Mouse (Mus musculus) limb, embryonic 13.5 days (tissue): ENCODE measurements around the gene Spire2. TPM values are rescaled to one million over a fixed set of nuclear protein-coding genes. Genes with fewer than 3 reads are reported as not detected.

Source experiments
- ATAC-seq: fragments of 200-750 bp; cut with Nextera tagmentation; 2 replicates; pipeline ENCODE4 v1.8.0; 2017; ENCODE audit warnings: low read depth, moderate number of reproducible peaks, moderate TSS enrichment; ENCODE audit not compliant: low FRiP score
- H3K27ac ChIP-seq: fragments of 300-500 bp; sonication (generic); 2 replicates; pipeline ENCODE4 v1.5.1; 2015; ENCODE audit warnings: inconsistent platforms, mild to moderate bottlenecking, moderate library complexity
- H3K27me3 ChIP-seq: fragments of 300-500 bp; sonication (generic); 2 replicates; pipeline ENCODE4 v1.6.1; 2015; ENCODE audit warnings: mild to moderate bottlenecking, inconsistent platforms
- H3K36me3 ChIP-seq: fragments of 300-500 bp; sonication (generic); 2 replicates; pipeline ENCODE4 v1.6.1; 2015; ENCODE audit warnings: inconsistent platforms, mild to moderate bottlenecking, moderate library complexity
- H3K4me1 ChIP-seq: fragments of 300-500 bp; sonication (generic); 2 replicates; pipeline ENCODE4 v1.6.1; 2015; ENCODE audit warnings: inconsistent platforms
- H3K4me2 ChIP-seq: fragments of 300-500 bp; sonication (generic); replicated peaks from 2 replicates; pipeline ENCODE4 v1.6.1; 2015; ENCODE audit warnings: inconsistent platforms, mild to moderate bottlenecking, moderate library complexity
- H3K4me3 ChIP-seq: fragments of 300-500 bp; sonication (generic); 2 replicates; pipeline ENCODE4 v1.5.1; 2015; ENCODE audit warnings: moderate library complexity, mild to moderate bottlenecking, inconsistent platforms
- H3K9ac ChIP-seq: fragments of 300-500 bp; sonication (generic); 2 replicates; pipeline ENCODE4 v1.6.1; 2015; ENCODE audit warnings: mild to moderate bottlenecking, inconsistent platforms
- H3K9me3 ChIP-seq: fragments of 300-500 bp; sonication (generic); 2 replicates; pipeline ENCODE4 v1.6.1; 2016; ENCODE audit warnings: inconsistent platforms
- WGBS: fragments of 180-500 bp; shearing (Covaris S2); methylation state at CpG from one replicate; pipeline ENCODE4 v1.1.7; 2015; 5-methylcytosine and 5-hydroxymethylcytosine counted together
- polyA plus RNA-seq: library from polyadenylated mRNA; unstranded; fragments of >200 nt; fragmentation: Nextera tagmentation; extraction: Ambion mirVana; gene quantifications from 2 replicates; pipeline ENCODE4 v1.2.1, GENCODE M21; 2015

Spire2 gene
- polyA plus RNA-seq, 1 experiment from 2014 or later = 0.80 TPM

- Histone ChIP-seq H3K4me2 (peak overlapping the region; percentile 85), H3K27ac (no peak overlapping the region), H3K9me3 (no peaks in the 10 kb centered on the region), H3K36me3 (no peaks in the 10 kb centered on the region), H3K9ac (peak overlapping the region; percentile 80), H3K4me3 (peak overlapping the region; percentile 62), H3K27me3 (no peaks in the 10 kb centered on the region), H3K4me1 (peaks cover 18% of the 10 kb centered on the region)
- peak; percentile 78 for ATAC-seq
- WGBS = 3% methylated on average over 21 of the region's 21 CpGs
Observed at GRCm38 (mm10) chr8:123317781-123318466, 14.6 kb upstream of the Spire2 start.

GRCm38 (mm10) chr8:123318467-123318911, 14.0 kb upstream of the Spire2 start, which contains the start of gene Fanca:
TSS of gene Fanca (minus strand) at chr8:123318576.
- Histone ChIP-seq H3K36me3 (no peaks in the 10 kb centered on the region), H3K4me2 (peak within 1 kb of the TSS; percentile 85), H3K4me3 (peak within 1 kb of the TSS; percentile 62), H3K27ac (no peak within 1 kb of the TSS), H3K4me1 (peaks cover 18% of the 10 kb centered on the region), H3K9me3 (no peaks in the 10 kb centered on the region), H3K27me3 (no peaks in the 10 kb centered on the region), H3K9ac (peak within 1 kb of the TSS; percentile 80)
- under 1% methylated on average over 24 of the region's 24 CpGs for WGBS
- ATAC-seq = peak; percentile 99

DNA sequence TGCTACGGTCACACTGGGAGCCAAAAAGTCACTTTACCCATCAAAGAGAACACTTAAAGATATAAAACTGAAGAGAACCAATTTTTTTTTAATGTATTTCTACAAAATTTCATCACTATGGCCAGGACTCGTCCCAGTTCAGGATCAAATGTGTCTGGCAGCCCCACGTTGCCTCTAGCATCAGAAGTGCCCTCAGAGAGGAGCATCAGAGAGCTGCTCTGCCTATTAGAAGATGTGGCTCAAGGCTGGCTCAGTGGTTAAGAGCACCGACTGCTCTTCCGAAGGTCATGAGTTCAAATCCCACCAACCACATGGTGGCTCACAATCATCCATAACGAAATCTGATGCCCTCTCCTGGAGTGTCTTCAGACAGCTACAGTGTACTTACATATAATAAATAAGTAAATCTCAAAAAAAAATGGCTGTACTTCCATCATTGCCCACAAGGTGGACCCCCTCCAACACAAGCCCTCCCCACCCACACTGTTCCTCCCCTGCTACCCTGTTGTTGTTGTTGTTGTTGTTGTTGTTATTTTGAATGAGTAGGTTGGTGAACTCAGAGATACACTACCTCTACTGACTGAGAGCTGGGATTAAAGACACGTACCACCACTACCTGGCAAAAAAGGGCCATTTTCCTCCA, 12.9 kb upstream of the Spire2 start:
- H3K4me1 ChIP-seq = peaks cover 18% of the 10 kb centered on the region
- 38% methylated on average over 7 of the region's 7 CpGs for WGBS
- no peaks in the 10 kb centered on the region for H3K27me3 ChIP-seq
- H3K4me3 ChIP-seq = no peak overlapping the region
- H3K27ac ChIP-seq = no peak overlapping the region
- H3K9ac ChIP-seq = no peak overlapping the region
- ATAC-seq = no peak
- H3K36me3 ChIP-seq = no peaks in the 10 kb centered on the region
- no peak overlapping the region for H3K4me2 ChIP-seq
- no peaks in the 10 kb centered on the region for H3K9me3 ChIP-seq

- ATAC-seq = no peak
- Histone ChIP-seq H3K27ac (no peak overlapping the region), H3K36me3 (no peaks in the 10 kb centered on the region), H3K4me2 (no peak overlapping the region), H3K9ac (no peak overlapping the region), H3K9me3 (no peaks in the 10 kb centered on the region), H3K27me3 (peaks cover 24% of the 10 kb centered on the region), H3K4me1 (peaks cover 7% of the 10 kb centered on the region), H3K4me3 (no peak overlapping the region)
- 88% methylated on average over 2 of the region's 2 CpGs for WGBS
Observed at GRCm38 (mm10) chr8:123328552-123328951, 4.0 kb upstream of the Spire2 start.

DNA sequence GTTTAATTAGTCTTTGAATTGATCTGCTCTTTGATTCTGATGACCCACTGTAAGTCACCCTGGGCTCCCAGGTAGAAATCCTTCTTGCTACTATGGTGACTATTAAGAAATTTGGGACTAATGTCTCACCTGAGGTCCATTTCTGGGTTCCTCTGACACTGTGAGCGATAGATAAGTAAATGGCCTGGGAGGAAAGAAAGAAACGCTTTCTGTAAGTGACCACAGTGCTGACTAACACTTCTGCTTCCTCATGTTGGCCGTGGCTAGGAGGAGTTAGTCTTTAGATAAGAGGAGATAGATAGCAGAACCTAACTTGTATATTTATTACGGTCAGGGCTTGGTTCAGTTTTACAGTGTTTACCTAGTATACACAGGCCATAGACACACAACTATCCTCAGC, 3.2 kb upstream of the Spire2 start:
- no peaks in the 10 kb centered on the region for H3K36me3 ChIP-seq
- no peak overlapping the region for H3K4me3 ChIP-seq
- 86% methylated on average over 4 of the region's 4 CpGs for WGBS
- no peak overlapping the region for H3K9ac ChIP-seq
- H3K9me3 ChIP-seq = no peaks in the 10 kb centered on the region
- peaks cover 32% of the 10 kb centered on the region for H3K27me3 ChIP-seq
- H3K27ac ChIP-seq = no peak overlapping the region
- peaks cover 7% of the 10 kb centered on the region for H3K4me1 ChIP-seq
- ATAC-seq = no peak
- no peak overlapping the region for H3K4me2 ChIP-seq

DNA sequence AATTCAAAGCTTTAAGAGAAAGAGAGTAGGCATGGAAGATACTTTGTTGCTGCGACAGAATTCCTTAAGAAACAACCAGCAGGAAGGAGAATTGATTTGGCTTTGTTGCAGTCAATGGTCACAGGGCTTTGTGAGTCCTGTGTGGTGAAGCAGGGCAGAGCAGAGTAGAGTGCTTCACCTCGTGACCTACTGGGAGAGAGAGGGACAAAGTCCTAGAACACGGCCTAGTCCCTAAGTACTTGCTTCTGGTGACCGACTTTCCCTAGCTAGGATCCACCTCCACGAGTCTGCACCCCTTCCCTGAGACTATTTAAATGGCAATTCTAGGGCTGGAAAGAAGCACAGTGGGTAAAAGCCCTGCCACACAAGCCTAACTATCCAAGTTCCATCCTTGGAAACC, 2.6 kb upstream of the Spire2 start:
- peaks cover 38% of the 10 kb centered on the region for H3K27me3 ChIP-seq
- H3K4me2 ChIP-seq = no peak overlapping the region
- H3K9ac ChIP-seq = no peak overlapping the region
- peaks cover 7% of the 10 kb centered on the region for H3K4me1 ChIP-seq
- no peak overlapping the region for H3K27ac ChIP-seq
- 78% methylated on average over 5 of the region's 5 CpGs for WGBS
- no peaks in the 10 kb centered on the region for H3K9me3 ChIP-seq
- ATAC-seq = no peak
- H3K4me3 ChIP-seq = no peak overlapping the region
- no peaks in the 10 kb centered on the region for H3K36me3 ChIP-seq

GRCm38 (mm10) chr8:123330701-123331100, 1.8 kb upstream of the Spire2 start:
- Histone ChIP-seq H3K9ac (no peak overlapping the region), H3K27me3 (peaks cover 45% of the 10 kb centered on the region), H3K4me2 (no peak overlapping the region), H3K36me3 (no peaks in the 10 kb centered on the region), H3K4me1 (peaks cover 7% of the 10 kb centered on the region), H3K9me3 (no peaks in the 10 kb centered on the region), H3K4me3 (no peak overlapping the region), H3K27ac (no peak overlapping the region)
- WGBS = 75% methylated on average over 6 of the region's 6 CpGs
- no peak for ATAC-seq

DNA sequence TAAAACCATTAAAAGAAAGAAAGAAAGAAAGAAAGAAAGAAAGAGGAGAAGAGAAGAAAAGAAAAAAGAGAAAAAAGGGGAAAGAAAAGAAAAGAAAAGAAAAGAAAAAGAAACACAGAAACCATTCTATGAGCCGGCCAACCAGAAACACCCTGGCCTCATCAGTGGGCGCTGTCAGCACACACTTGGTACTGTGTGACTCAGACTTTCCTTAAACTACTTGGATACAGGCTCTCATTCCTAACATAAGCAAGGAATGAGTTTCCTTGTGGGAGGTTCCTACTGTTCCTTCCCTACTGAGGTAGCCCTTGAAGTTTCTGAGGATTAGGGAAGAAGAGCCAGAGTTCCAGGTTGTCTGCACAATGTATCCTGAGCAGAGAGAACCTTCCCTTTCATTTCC, 1.2 kb upstream of the Spire2 start:
- 76% methylated on average over 2 of the region's 2 CpGs for WGBS

GRCm38 (mm10) chr8:123331810-123332209, 703 bp upstream of the Spire2 start:
- WGBS = 35% methylated on average over 8 of the region's 8 CpGs
- Histone ChIP-seq H3K27me3 (peaks cover 46% of the 10 kb centered on the region), H3K4me2 (peak overlapping the region; percentile 93), H3K27ac (no peak overlapping the region), H3K9me3 (no peaks in the 10 kb centered on the region), H3K36me3 (no peaks in the 10 kb centered on the region), H3K4me1 (peaks cover 7% of the 10 kb centered on the region), H3K9ac (no peak overlapping the region), H3K4me3 (peak overlapping the region; percentile 53)
- no peak for ATAC-seq

More for the DNA sequence above, 1.2 kb upstream of the Spire2 start:
- H3K27me3 ChIP-seq = peaks cover 46% of the 10 kb centered on the region
- H3K4me1 ChIP-seq = peaks cover 7% of the 10 kb centered on the region
- no peaks in the 10 kb centered on the region for H3K9me3 ChIP-seq
- H3K36me3 ChIP-seq = no peaks in the 10 kb centered on the region
- no peak overlapping the region for H3K4me3 ChIP-seq
- no peak overlapping the region for H3K27ac ChIP-seq
- no peak for ATAC-seq
- H3K4me2 ChIP-seq = no peak overlapping the region
- no peak overlapping the region for H3K9ac ChIP-seq

GRCm38 (mm10) chr8:123333091-123333587, 626 bp downstream of the Spire2 start:
- peak; percentile 37; the same call in 1 of the 2 replicates for ATAC-seq
- Histone ChIP-seq H3K27ac (no peak overlapping the region), H3K4me1 (peaks cover 7% of the 10 kb centered on the region), H3K4me2 (peak overlapping the region; percentile 93), H3K4me3 (peak overlapping the region; percentile 53), H3K9me3 (no peaks in the 10 kb centered on the region), H3K36me3 (no peaks in the 10 kb centered on the region), H3K9ac (peak overlapping the region; percentile 62), H3K27me3 (peaks cover 37% of the 10 kb centered on the region)
- WGBS = 3% methylated on average over 20 of the region's 21 CpGs

GRCm38 (mm10) chr8:123333864-123334263, 1.4 kb downstream of the Spire2 start:
- WGBS = 8% methylated on average over 7 of the region's 7 CpGs
- Histone ChIP-seq H3K4me3 (0 out of 2 replicates have a peak overlapping the region, but pooled peaks have one; percentile 53), H3K36me3 (no peaks in the 10 kb centered on the region), H3K4me2 (no peak overlapping the region), H3K9me3 (no peaks in the 10 kb centered on the region), H3K27ac (no peak overlapping the region), H3K4me1 (peaks cover 7% of the 10 kb centered on the region), H3K27me3 (peaks cover 37% of the 10 kb centered on the region), H3K9ac (no peak overlapping the region)
- no peak for ATAC-seq

GRCm38 (mm10) chr8:123334467-123334866, 2.0 kb downstream of the Spire2 start:
- Histone ChIP-seq H3K4me3 (no peak overlapping the region), H3K4me1 (peaks cover 7% of the 10 kb centered on the region), H3K9me3 (no peaks in the 10 kb centered on the region), H3K9ac (no peak overlapping the region), H3K27me3 (peaks cover 37% of the 10 kb centered on the region), H3K36me3 (no peaks in the 10 kb centered on the region), H3K4me2 (no peak overlapping the region), H3K27ac (no peak overlapping the region)
- WGBS = 0% methylated on average over 1 of the region's 1 CpGs
- no peak for ATAC-seq
